Mouse (Mus musculus) liver, embryonic 14 days (tissue): ENCODE results near the gene Tas2r103. TPM values are rescaled to one million over a fixed set of nuclear protein-coding genes. Genes with fewer than 3 reads are reported as not detected.

Experiments
- polyA plus RNA-seq: library from polyadenylated mRNA; depleted of rRNA; stranded (reverse); fragments of >200 nt; gene quantifications from 2 replicates; pipeline ENCODE4 v1.2.3, GENCODE M21; 2012; rRNA removed

Gene Tas2r103
- not detected in 2 replicates for polyA plus RNA-seq

DNA sequence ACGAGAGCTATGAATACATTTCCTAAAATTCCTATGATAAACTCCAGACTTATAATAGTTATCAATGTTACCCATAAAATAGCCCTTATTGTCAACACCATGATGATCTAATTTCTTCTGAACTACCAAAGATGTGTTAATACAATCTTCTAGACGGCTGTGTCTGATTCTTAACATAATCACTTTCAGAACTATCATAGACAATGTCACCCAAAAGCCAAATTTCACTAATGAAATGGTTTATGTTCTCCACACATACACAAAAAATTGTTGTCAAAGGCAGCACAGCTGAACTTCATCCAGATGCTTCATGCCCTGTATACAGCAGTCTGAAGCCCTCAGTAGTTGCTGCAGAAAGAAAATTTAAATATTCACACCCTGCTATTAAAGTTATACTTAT is at the start of gene Tas2r103:
Tas2r103 (minus strand) TSS at position 101 of the 400 bp plus-strand sequence.

DNA sequence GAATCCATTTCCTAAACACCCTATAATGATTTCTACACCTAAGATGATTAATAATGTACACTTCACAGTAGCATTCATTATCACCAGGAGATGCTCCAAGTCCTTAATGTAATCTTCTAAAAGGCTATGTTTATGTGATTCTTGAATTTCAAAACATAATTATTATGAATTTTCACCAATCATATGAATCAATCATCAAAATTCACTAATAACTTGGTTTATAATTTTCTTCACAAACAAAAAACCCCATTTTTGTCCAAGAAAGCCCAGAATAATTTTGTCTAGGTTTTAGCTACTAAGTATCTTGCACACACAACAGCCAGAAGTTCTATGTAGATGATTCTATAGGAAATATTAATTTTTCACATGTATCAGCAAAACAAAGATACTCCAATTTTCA is 18.8 kb upstream of the Tas2r103 start, which contains the start of gene Tas2r140:
Tas2r140 (minus strand) TSS at position 101 of the 400 bp plus-strand sequence.

Other genes starting within 250 kb of the Tas2r103 start
- gene Tas2r117, start 234.3 kb downstream of the Tas2r103 start, polyA plus RNA-seq: not detected in 2 replicates
- gene Tas2r123, start 190.0 kb downstream of the Tas2r103 start, polyA plus RNA-seq: not detected in 2 replicates
- gene Tas2r116, start 181.7 kb downstream of the Tas2r103 start, polyA plus RNA-seq: not detected in 2 replicates
- not detected in 2 replicates for gene Tas2r110, start 169.1 kb downstream of the Tas2r103 start, polyA plus RNA-seq
- gene Tas2r113, start 144.1 kb downstream of the Tas2r103 start, polyA plus RNA-seq: not detected in 2 replicates
- gene Tas2r125, start 127.5 kb downstream of the Tas2r103 start, polyA plus RNA-seq: not detected in 2 replicates
- gene Tas2r129, start 86.0 kb downstream of the Tas2r103 start, polyA plus RNA-seq: not detected in 2 replicates
- gene Tas2r131, start 79.2 kb downstream of the Tas2r103 start, polyA plus RNA-seq: not detected in 2 replicates
- not detected in 2 replicates for gene Tas2r109, start 56.1 kb downstream of the Tas2r103 start, polyA plus RNA-seq
- gene Tas2r140, start 18.7 kb upstream of the Tas2r103 start, polyA plus RNA-seq: not detected in 2 replicates
- gene Smim10l1, start 67.8 kb upstream of the Tas2r103 start, polyA plus RNA-seq: 7.7 and 9.3 TPM in 2 replicates